Mouse (Mus musculus) intestine, embryonic 16.5 days (tissue): Measurements from ENCODE around the gene H2-Aa. TPM values are rescaled to one million over a fixed set of nuclear protein-coding genes. Genes with fewer than 3 reads are reported as not detected.
"Not testable (repeated sequence)": the region's sequence is repeated elsewhere in the genome, so short reads cannot be mapped to it uniquely, and the experiment has no call there.

Experiments used
- ATAC-seq: fragments of 200-750 bp; cut with Nextera tagmentation; 2 replicates; pipeline ENCODE4 v1.8.0; 2017; ENCODE audit warnings: moderate TSS enrichment, moderate library complexity
- H3K27ac ChIP-seq: fragments of 300-500 bp; sonication (generic); 2 replicates; pipeline ENCODE4 v1.5.1; 2014; ENCODE audit warnings: mild to moderate bottlenecking, low read length
- H3K27me3 ChIP-seq: fragments of 300-500 bp; sonication (generic); replicated peaks from 2 replicates; pipeline ENCODE4 v1.6.1; 2014; ENCODE audit warnings: low read length, control low read depth, mixed read lengths; ENCODE audit not compliant: control insufficient read depth, insufficient read depth
- H3K36me3 ChIP-seq: fragments of 300-500 bp; sonication (generic); 2 replicates; pipeline ENCODE4 v1.6.1; 2014; ENCODE audit warnings: low read length, control low read depth; ENCODE audit not compliant: control insufficient read depth, insufficient read depth
- H3K4me1 ChIP-seq: fragments of 300-500 bp; sonication (generic); 2 replicates; pipeline ENCODE4 v1.6.1; 2014; ENCODE audit warnings: low read length, control low read depth, mixed read lengths; ENCODE audit not compliant: control insufficient read depth, insufficient read depth
- H3K4me2 ChIP-seq: fragments of 300-500 bp; sonication (generic); 2 replicates; pipeline ENCODE4 v1.6.1; 2014; ENCODE audit warnings: low read depth, low read length, control low read depth
- H3K4me3 ChIP-seq: fragments of 300-500 bp; sonication (generic); 2 replicates; pipeline ENCODE4 v1.5.1; 2014; ENCODE audit warnings: mild to moderate bottlenecking, low read length
- H3K9ac ChIP-seq: fragments of 300-500 bp; sonication (generic); 2 replicates; pipeline ENCODE4 v1.6.1; 2014; ENCODE audit warnings: low read depth, low read length
- H3K9me3 ChIP-seq: fragments of 300-500 bp; sonication (generic); 2 replicates; pipeline ENCODE4 v1.6.1; 2016; ENCODE audit warnings: low read length, control low read depth; ENCODE audit not compliant: control insufficient read depth
- WGBS: fragments of 180-500 bp; shearing (Covaris S2); extraction: QIAGEN DNeasy Blood & Tissue Kit; methylation state at CpG from one replicate; pipeline ENCODE4 v1.1.7; 2014; 5-methylcytosine and 5-hydroxymethylcytosine counted together
- polyA plus RNA-seq: library from polyadenylated mRNA; unstranded; fragments of >200 nt; fragmentation: Nextera tagmentation; extraction: Ambion mirVana; gene quantifications from 2 replicates; pipeline ENCODE4 v1.2.1, GENCODE M21; 2015

H2-Aa gene
- polyA plus RNA-seq, 1 experiment from 2014 or later, result 15.7 TPM

DNA sequence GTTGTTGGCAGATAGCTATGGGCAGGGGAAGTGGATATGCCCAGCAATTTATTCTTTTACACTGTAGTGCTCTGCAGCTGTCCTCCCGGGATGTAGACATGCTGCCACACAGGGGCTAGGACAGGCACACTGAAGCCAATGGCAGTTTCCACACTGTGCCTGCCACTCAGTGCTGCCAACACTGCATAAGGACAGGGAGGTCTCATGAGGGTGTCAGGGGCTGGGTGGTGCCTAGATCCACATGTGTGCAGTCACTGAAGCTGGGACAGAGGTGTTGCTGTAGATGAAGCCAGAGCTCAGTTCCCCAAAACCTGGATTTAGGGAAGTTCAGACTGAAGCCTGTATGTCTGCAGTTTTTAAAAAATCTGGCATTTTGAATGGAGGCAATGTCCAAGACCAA lies 24.6 kb upstream of the H2-Aa start:
- Histone ChIP-seq H3K27me3 (no peaks in the 10 kb centered on the region), H3K27ac (no peak overlapping the region), H3K9me3 (no peaks in the 10 kb centered on the region), H3K9ac (no peak overlapping the region), H3K4me2 (no peak overlapping the region), H3K4me3 (no peak overlapping the region), H3K36me3 (no peaks in the 10 kb centered on the region), H3K4me1 (no peaks in the 10 kb centered on the region)
- 74% methylated on average over 1 of the region's 1 CpGs for WGBS
- ATAC-seq, result no peak

DNA sequence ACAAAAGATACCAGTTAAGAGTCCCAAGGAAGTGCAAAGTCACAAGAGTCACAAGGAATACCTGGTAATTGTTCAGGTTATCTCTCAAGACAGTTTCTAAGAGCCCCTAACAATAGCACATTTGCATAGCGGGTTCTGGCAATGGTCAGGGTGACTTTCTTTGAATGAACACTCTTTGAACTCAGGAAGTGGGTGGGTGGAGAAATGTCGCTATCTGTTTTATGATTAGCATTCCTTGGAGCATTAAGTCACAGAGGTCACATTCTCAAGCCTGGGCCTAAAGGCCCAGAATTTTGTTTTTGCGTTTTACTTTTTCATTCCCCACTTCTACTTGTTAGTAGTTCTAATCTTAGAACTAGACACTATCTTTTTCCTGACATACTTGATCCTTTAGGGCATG lies 22.9 kb upstream of the H2-Aa start:
- not testable (repeated sequence) for ATAC-seq, H3K4me3 ChIP-seq, H3K4me2 ChIP-seq, H3K9ac ChIP-seq, H3K9me3 ChIP-seq, H3K27ac ChIP-seq, H3K36me3 ChIP-seq, H3K27me3 ChIP-seq, H3K4me1 ChIP-seq
- 72% methylated on average over 3 of the region's 3 CpGs for whole genome bisulfite sequencing

DNA sequence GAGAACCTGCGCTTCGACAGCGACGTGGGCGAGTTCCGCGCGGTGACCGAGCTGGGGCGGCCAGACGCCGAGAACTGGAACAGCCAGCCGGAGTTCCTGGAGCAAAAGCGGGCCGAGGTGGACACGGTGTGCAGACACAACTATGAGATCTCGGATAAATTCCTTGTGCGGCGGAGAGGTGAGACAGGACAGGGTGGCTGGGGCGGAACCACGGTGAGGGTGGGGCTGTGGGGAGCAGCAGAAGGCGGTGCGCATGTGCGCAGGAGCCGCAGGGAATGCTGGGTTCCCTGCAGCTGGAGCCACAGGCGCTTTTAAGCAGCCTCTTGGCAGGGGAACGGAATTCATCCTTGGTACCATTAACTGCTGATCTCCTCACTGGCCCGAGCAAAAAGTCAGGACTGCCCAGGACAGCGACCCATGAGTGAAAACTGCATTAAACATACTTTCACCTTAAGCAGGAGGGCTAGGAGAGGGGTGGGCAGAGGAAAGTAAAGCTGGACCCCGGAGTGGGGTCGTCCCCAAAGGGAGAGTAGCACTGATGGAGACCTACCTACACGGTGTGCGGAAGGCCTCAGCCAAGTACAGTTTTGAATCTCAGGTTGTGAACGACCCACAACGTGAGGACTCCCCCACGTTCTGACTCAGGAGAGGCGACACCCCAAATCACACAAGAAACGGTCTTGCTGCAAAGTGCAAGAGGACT lies 22.2 kb upstream of the H2-Aa start:
- Histone ChIP-seq H3K27ac (no peak overlapping the region), H3K9me3 (no peaks in the 10 kb centered on the region), H3K4me2 (peak overlapping the region; percentile 75), H3K4me1 (no peaks in the 10 kb centered on the region), H3K9ac (peak overlapping the region; percentile 77), H3K4me3 (peak overlapping the region; percentile 66), H3K36me3 (no peaks in the 10 kb centered on the region), H3K27me3 (no peaks in the 10 kb centered on the region)
- peak; percentile 90 for ATAC-seq
- WGBS, result 21% methylated on average over 38 of the region's 38 CpGs

DNA sequence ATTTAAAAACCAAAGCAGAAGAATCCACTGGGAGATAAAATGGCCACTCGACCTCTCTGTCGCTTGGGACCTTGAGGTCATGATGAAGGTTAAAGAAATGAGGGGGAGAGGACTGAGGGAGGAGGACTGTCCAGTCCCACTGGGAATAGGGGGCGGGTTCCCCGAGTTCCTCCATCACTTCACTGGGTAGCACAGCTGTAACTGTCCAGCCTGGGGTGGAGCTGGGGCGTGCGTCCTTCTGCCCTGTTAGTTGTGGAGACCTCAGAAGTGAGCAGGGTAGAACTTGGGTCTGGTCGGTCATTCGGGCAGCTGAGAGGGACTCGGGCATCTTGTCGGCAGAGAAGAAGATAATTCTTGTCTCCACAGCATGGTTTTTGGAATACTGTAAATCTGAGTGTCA lies 21.6 kb upstream of the H2-Aa start:
- 25% methylated on average over 10 of the region's 10 CpGs for WGBS
- Histone ChIP-seq H3K4me2 (peak overlapping the region; percentile 75), H3K4me3 (peak overlapping the region; percentile 66), H3K27ac (no peak overlapping the region), H3K9me3 (no peaks in the 10 kb centered on the region), H3K9ac (peak overlapping the region; percentile 77), H3K36me3 (no peaks in the 10 kb centered on the region), H3K27me3 (no peaks in the 10 kb centered on the region), H3K4me1 (no peaks in the 10 kb centered on the region)
- ATAC-seq, result peak; percentile 66

DNA sequence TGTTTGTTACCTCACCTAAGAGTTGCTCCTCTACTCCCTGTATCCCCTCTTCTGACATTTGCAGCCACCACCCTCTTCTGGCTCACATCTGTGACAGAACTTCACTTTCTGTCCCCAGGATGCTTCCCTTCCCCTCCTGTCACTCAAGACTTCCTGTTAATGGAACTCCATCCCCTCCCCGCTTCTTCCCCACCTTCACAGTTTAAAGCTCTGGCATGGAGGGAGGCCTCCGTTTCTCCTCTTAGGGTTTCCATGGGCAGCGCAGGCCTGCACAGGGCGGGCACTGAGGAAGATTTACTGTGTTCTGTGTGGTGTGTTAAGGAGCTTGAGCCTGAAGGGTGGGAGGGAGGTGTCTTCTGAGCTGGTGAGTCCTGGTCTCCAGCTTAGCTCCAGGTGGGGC lies 20.5 kb upstream of the H2-Aa start:
- H3K27me3 ChIP-seq, result no peaks in the 10 kb centered on the region
- no peak overlapping the region for H3K9ac ChIP-seq
- no peak for ATAC-seq
- H3K27ac ChIP-seq, result no peak overlapping the region
- no peaks in the 10 kb centered on the region for H3K4me1 ChIP-seq
- no peaks in the 10 kb centered on the region for H3K9me3 ChIP-seq
- H3K4me3 ChIP-seq, result no peak overlapping the region
- H3K4me2 ChIP-seq, result no peak overlapping the region
- WGBS, result 85% methylated on average over 4 of the region's 4 CpGs
- no peaks in the 10 kb centered on the region for H3K36me3 ChIP-seq

DNA sequence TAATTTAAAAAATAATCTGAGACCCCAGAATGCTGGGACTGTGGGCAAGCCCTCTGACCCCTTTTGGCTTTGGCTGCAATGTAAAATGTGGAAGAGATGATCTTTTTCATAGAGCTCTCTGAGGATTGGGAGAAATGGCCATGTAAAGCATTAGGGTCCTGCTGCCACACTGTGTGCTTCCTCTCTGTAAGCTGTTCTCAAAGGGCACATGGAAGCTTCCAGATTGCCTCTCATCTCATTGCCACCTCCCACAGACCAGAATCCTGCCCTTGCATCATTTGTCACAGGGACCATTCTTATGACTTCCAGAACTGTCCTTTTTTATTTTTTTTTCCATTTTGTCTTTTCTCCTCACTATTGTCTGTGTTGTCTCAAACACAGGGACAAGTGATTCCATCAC lies 19.6 kb upstream of the H2-Aa start:
- ATAC-seq, result no peak
- Histone ChIP-seq H3K9ac (no peak overlapping the region), H3K27ac (no peak overlapping the region), H3K27me3 (no peaks in the 10 kb centered on the region), H3K4me1 (no peaks in the 10 kb centered on the region), H3K4me2 (no peak overlapping the region), H3K9me3 (no peaks in the 10 kb centered on the region), H3K4me3 (no peak overlapping the region), H3K36me3 (no peaks in the 10 kb centered on the region)

DNA sequence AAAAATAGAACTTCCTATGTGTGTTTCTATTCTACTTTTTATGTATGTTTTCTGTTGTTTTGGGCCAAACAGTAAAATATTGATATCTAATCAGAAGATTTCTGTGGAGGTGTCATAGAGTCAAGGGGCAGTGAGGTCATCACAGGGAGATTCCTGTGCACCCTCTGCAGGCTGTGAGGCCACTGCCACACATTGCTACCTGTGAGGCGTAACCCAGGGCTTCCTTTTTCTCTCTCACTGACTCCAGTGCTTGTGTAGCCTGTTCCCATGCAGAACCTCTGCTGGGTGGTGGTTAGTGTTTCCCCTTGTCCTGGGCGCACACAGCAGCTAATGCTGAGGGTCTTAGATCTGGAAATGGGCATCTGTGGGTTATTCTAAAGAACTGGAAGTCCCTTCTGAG lies 18.8 kb upstream of the H2-Aa start:
- no peak overlapping the region for H3K27ac ChIP-seq
- no peaks in the 10 kb centered on the region for H3K4me1 ChIP-seq
- ATAC-seq, result no peak
- H3K9ac ChIP-seq, result no peak overlapping the region
- H3K4me2 ChIP-seq, result no peak overlapping the region
- no peaks in the 10 kb centered on the region for H3K36me3 ChIP-seq
- no peaks in the 10 kb centered on the region for H3K27me3 ChIP-seq
- WGBS, result 74% methylated on average over 2 of the region's 2 CpGs
- no peak overlapping the region for H3K4me3 ChIP-seq
- no peaks in the 10 kb centered on the region for H3K9me3 ChIP-seq

DNA sequence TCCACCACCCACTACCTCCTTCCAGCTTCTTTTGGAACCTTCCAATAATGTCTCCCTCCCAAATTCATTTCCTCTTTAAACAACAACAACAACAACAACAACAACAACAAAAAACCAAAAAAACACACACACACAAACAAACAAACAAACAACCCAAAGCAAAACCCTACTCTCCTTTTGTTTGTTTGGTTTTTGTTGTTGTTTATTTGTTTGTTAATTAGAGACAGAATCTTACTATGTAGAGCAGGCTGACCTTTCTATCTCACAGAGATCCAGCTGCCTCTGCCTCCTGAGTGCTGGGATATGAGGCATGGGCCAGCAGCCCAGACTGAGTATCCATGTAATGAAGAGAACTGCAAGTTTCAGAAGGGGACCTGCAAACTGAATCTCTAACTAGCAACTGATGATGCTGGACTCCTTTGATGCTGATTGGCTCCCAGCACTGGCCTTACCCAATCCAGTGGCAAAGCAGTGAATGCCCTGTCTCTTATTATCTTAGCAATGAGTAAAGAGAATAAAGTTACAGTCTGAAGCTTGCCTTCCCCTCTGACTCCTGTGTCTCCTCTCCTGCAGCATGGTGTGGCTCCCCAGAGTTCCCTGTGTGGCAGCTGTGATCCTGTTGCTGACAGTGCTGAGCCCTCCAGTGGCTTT lies 17.9 kb upstream of the H2-Aa start, which contains the start of gene H2-Eb1:
Gene H2-Eb1, plus strand, starts transcription at position 488 of the 651 bp plus-strand sequence.
- H3K27me3 ChIP-seq, result no peaks in the 10 kb centered on the region
- H3K27ac ChIP-seq, result no peak within 1 kb of the TSS
- H3K36me3 ChIP-seq, result no peaks in the 10 kb centered on the region
- H3K4me1 ChIP-seq, result no peaks in the 10 kb centered on the region
- H3K9ac ChIP-seq, result no peak within 1 kb of the TSS
- H3K4me3 ChIP-seq, result no peak within 1 kb of the TSS
- H3K9me3 ChIP-seq, result no peaks in the 10 kb centered on the region
- peak; percentile 54; the same call in 1 of the 2 replicates for ATAC-seq
- H3K4me2 ChIP-seq, result no peak within 1 kb of the TSS

DNA sequence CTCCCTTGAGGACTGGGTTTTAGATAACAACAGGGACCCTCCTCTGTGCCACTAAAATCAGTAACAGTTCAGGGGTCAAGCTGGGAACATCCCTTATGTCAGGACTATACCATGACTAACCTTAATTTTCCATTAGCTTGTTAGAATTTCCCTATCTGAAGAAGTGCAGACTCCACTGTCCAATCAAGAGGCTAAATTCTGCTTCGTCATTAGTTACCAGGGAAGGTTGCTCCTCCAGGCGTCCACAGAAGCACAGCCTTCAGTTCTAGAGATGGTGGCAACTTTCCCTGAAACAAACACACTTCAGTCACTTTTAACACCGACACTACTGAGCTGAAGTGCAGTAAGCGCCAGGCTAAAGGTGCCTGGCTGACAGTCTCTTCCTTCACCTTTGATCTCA lies 17.1 kb upstream of the H2-Aa start:
- ATAC-seq, result no peak

DNA sequence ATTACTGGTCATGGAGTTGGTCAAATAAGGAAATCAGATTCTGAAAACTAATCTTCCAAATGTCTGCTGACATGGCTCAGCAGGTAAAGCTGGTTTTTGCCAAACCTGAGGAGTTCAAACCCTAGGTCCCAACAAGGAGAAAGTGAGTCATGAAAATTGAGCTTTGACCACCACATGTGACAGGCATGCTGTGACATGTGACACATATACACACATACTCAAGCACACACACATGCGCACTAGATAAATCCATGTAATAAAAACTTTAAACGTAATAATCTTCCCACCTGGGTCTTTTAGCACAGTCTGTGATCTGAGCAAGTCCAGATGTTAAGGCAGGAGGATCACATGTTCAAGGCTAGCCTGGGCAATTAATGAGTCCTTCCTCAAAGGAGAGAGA lies 16.2 kb upstream of the H2-Aa start:
- Histone ChIP-seq H3K4me1 (no peaks in the 10 kb centered on the region), H3K27ac (no peak overlapping the region), H3K4me2 (no peak overlapping the region), H3K9me3 (no peaks in the 10 kb centered on the region), H3K4me3 (no peak overlapping the region), H3K36me3 (no peaks in the 10 kb centered on the region), H3K27me3 (no peaks in the 10 kb centered on the region), H3K9ac (no peak overlapping the region)
- ATAC-seq, result no peak
- 80% methylated on average over 2 of the region's 2 CpGs for WGBS

More for the DNA sequence above, 17.1 kb upstream of the H2-Aa start:
- H3K9ac ChIP-seq, result no peak overlapping the region
- H3K36me3 ChIP-seq, result no peaks in the 10 kb centered on the region
- H3K27me3 ChIP-seq, result no peaks in the 10 kb centered on the region
- H3K4me2 ChIP-seq, result no peak overlapping the region
- H3K9me3 ChIP-seq, result no peaks in the 10 kb centered on the region
- no peak overlapping the region for H3K4me3 ChIP-seq
- WGBS, result 15% methylated on average over 4 of the region's 4 CpGs
- H3K4me1 ChIP-seq, result no peaks in the 10 kb centered on the region
- no peak overlapping the region for H3K27ac ChIP-seq
